Mouse (Mus musculus): ENCODE results near the gene Zfp638. TPM values are rescaled to one million over a fixed set of nuclear protein-coding genes. Genes with fewer than 3 reads are reported as not detected.

The Zfp638 gene
- polyA plus RNA-seq, 1 experiment from 2014 or later = 80.1 TPM

DNA sequence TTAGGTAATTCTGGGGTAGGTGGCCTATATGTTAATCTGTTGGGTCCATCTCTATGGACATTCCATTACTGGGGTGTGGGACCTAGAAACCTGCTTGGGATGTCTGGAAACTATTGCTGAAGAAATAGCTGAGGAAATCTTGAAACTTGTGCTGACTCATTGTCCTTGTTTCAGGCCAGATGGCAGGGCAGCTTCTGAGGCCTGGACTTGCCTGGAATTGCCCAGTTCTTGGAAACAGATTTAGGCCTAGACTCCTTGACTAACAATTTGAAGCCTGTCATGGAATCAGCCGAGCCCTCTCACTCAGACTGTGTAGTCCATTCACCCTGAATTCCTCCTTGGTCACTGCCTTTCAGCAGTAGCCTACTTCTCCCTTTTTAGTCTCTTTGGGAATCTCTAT lies 21.9 kb downstream of the Zfp638 start:
- in situ Hi-C loops (cut with MboI; ENCODE audit: low pct_unique_long_range_greater_than_20kb) = no loop called here
- TF ChIP-seq CTCF (IDR thresholded peaks at IDR 0.05) = no peak
- CTCF ChIA-PET = no interaction called here

DNA sequence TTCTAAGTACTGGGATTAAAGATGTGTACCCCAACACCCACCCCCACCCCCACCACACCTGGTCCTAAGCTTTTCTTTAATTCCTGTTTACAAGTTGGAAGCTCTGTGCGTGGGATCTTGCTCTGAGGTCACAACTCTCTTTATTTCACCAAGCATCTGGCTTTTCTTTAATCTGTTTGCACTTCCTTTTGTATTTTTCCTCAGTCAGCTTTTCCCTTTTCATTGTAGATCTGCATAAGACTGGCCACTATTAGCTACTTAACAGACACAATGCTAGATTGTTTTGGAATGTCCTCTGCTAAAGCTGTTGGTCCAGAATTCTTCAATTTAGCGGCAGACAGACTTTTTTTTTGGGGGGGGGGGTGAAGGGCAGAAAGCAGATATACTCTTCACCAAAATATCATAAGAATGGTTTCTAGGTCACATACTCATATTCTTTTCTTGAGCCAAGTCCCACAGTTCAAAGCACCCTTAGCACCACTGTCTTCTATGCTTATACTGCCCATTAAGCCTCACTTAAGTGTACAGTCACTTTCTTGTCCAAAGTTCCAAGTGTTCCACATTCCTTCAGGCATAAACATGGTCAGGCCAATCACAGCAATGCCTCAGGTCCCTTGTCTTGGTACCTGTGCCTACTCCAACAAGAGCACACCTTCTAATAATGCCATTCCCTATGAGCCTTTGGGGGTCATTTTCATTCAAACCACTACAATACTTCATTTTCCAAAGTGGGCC lies 23.5 kb downstream of the Zfp638 start:
- in situ Hi-C loops (cut with MboI; ENCODE audit: low pct_unique_long_range_greater_than_20kb) = no loop called here
- ATAC-seq (no peak), DNase-seq (ENCODE audit: low read depth, low spot score) (no peak)

More for the DNA sequence above, 21.9 kb downstream of the Zfp638 start:
- ATAC-seq (no peak), DNase-seq (ENCODE audit: low read depth, low spot score) (no peak)
- POLR2A ChIA-PET = no interaction called here
- no peaks in the 10 kb centered on the region for H3K27me3 ChIP-seq

GRCm38 (mm10) chr6:83891251-83891650 lies 24.3 kb downstream of the Zfp638 start:
- DNase-seq (ENCODE audit: low read depth, low spot score) (no peak), ATAC-seq (no peak)
- POLR2A ChIA-PET = interaction anchor here (0.6 kb wide), 1 partner anchor 103 kb away, joined by 3 read pairs; no protein-coding TSS in a partner anchor
- H3K27me3 ChIP-seq = no peaks in the 10 kb centered on the region
- CTCF ChIA-PET = interaction anchor here (1.2 to 1.3 kb wide), 3 partner anchors 8 to 204 kb away, joined by 3 to 5 read pairs (median 3); no protein-coding TSS in a partner anchor
- no peak for TF ChIP-seq CTCF (IDR thresholded peaks at IDR 0.05)
- in situ Hi-C loops (cut with MboI; ENCODE audit: low pct_unique_long_range_greater_than_20kb) = no loop called here

More for the DNA sequence above, 23.5 kb downstream of the Zfp638 start:
- ChIA-PET POLR2A (interaction anchor here (0.6 kb wide), 1 partner anchor 35 kb away, joined by 4 read pairs; no protein-coding TSS in a partner anchor), CTCF (interaction anchor here (1.0 kb wide), 1 partner anchor 24 kb away, joined by 4 read pairs; no protein-coding TSS in a partner anchor)
- no peaks in the 10 kb centered on the region for H3K27me3 ChIP-seq
- TF ChIP-seq CTCF (IDR thresholded peaks at IDR 0.05) = no peak

- ATAC-seq (no peak), DNase-seq (ENCODE audit: low read depth, low spot score) (no peak)
- ChIA-PET POLR2A (interaction anchor here (0.6 kb wide), 1 partner anchor 103 kb away, joined by 3 read pairs; no protein-coding TSS in a partner anchor), CTCF (interaction anchor here (1.2 to 1.3 kb wide), 3 partner anchors 8 to 203 kb away, joined by 3 to 5 read pairs (median 3); no protein-coding TSS in a partner anchor)
- in situ Hi-C loops (cut with MboI; ENCODE audit: low pct_unique_long_range_greater_than_20kb) = no loop called here
- H3K27me3 ChIP-seq = no peaks in the 10 kb centered on the region
- no peak for TF ChIP-seq CTCF (IDR thresholded peaks at IDR 0.05)
Measured at GRCm38 (mm10) chr6:83891687-83892086, 24.8 kb downstream of the Zfp638 start.

- no peak for DNase-seq (ENCODE audit: low read depth, low spot score)
- POLR2A ChIA-PET = no interaction called here
- no peak for ATAC-seq
- TF ChIP-seq CTCF (IDR thresholded peaks at IDR 0.05) = no peak
- CTCF ChIA-PET = no interaction called here
- in situ Hi-C loops (cut with MboI; ENCODE audit: low pct_unique_long_range_greater_than_20kb) = no loop called here
- H3K27me3 ChIP-seq = no peaks in the 10 kb centered on the region
Measured at GRCm38 (mm10) chr6:83893086-83893485, 26.2 kb downstream of the Zfp638 start.

DNA sequence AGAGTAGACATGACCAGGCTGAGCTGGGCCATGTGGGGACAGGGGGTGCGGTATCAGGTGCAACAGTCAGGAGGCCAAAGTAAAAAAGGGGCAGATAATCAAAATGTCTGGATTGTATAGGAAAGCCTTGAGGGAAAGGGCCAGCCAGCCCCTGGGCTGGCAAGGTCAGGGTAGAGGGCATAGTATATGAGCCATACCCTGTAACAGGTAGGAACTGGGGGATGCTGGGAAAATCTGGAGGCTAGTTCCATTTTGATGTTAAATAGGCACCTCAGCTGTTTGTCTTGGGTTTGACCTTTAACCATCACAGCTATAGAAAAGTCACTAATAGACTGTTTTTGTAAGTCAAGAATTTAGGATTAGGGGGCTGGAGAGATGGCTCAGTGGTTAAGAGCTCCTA lies 26.7 kb downstream of the Zfp638 start:
- ATAC-seq (no peak), DNase-seq (ENCODE audit: low read depth, low spot score) (no peak)
- H3K27me3 ChIP-seq = peaks cover 4% of the 10 kb centered on the region
- ChIA-PET POLR2A (no interaction called here), CTCF (interaction anchor here (0.9 kb wide), 1 partner anchor 167 kb away, joined by 3 read pairs; no protein-coding TSS in a partner anchor)
- TF ChIP-seq CTCF (IDR thresholded peaks at IDR 0.05) = no peak
- in situ Hi-C loops (cut with MboI; ENCODE audit: low pct_unique_long_range_greater_than_20kb) = no loop called here

GRCm38 (mm10) chr6:83899142-83899541 lies 32.2 kb downstream of the Zfp638 start:
- ATAC-seq (no peak), DNase-seq (ENCODE audit: low read depth, low spot score) (no peak)
- H3K27me3 ChIP-seq = peaks cover 8% of the 10 kb centered on the region
- in situ Hi-C loops (cut with MboI; ENCODE audit: low pct_unique_long_range_greater_than_20kb) = no loop called here
- TF ChIP-seq CTCF (IDR thresholded peaks at IDR 0.05) = no peak
- CTCF ChIA-PET = interaction anchor here (1.3 to 1.6 kb wide), 2 partner anchors 15 to 16 kb away, joined by 5 read pairs; no protein-coding TSS in a partner anchor
- POLR2A ChIA-PET = no interaction called here

- POLR2A ChIA-PET = interaction anchor here (1.1 kb wide), 1 partner anchor 9 kb away, joined by 4 read pairs; no protein-coding TSS in a partner anchor
- in situ Hi-C loops (cut with MboI; ENCODE audit: low pct_unique_long_range_greater_than_20kb) = no loop called here
- no peaks in the 10 kb centered on the region for H3K27me3 ChIP-seq
- no peak for ATAC-seq
- DNase-seq (ENCODE audit: low read depth, low spot score) = no peak
- no peak for TF ChIP-seq CTCF (IDR thresholded peaks at IDR 0.05)
- CTCF ChIA-PET = interaction anchor here (1.2 kb wide), 1 partner anchor 19 kb away, joined by 3 read pairs; no protein-coding TSS in a partner anchor
Measured at GRCm38 (mm10) chr6:83905276-83905675, 38.4 kb downstream of the Zfp638 start.

DNA sequence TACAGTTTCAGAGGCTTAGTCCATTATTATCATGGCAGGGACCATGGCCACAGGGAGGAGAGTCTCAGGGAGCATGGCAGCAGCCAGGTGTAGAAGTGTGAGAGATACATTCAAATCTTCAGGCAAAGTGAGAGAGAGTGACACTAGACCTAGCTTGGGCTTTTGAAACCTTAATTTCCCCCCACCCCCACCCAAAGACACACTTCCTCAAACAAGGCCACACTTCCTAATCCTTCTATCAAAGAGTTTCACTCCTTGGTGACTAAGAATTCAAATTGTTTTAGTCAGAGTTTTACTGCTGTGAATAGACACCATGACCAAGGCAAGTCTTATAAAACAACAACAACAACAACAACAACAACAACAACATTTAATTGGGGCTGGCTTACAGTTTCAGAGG lies 39.8 kb downstream of the Zfp638 start:
- TF ChIP-seq CTCF (IDR thresholded peaks at IDR 0.05) = no peak
- DNase-seq (ENCODE audit: low read depth, low spot score) (no peak), ATAC-seq (no peak)
- ChIA-PET POLR2A (no interaction called here), CTCF (interaction anchor here (1.3 kb wide), 1 partner anchor 23 kb away, joined by 4 read pairs; no protein-coding TSS in a partner anchor)
- in situ Hi-C loops (cut with MboI; ENCODE audit: low pct_unique_long_range_greater_than_20kb) = no loop called here
- peaks cover 6% of the 10 kb centered on the region for H3K27me3 ChIP-seq

- DNase-seq (ENCODE audit: low read depth, low spot score) = no peak
- in situ Hi-C loops (cut with MboI; ENCODE audit: low pct_unique_long_range_greater_than_20kb) = no loop called here
- TF ChIP-seq CTCF (IDR thresholded peaks at IDR 0.05) = no peak
- POLR2A ChIA-PET = no interaction called here
- CTCF ChIA-PET = no interaction called here
- peaks cover 6% of the 10 kb centered on the region for H3K27me3 ChIP-seq
- ATAC-seq = no peak
Measured at GRCm38 (mm10) chr6:83908386-83908785, 41.5 kb downstream of the Zfp638 start.

GRCm38 (mm10) chr6:83913710-83914109 lies 46.8 kb downstream of the Zfp638 start:
- no peak for TF ChIP-seq CTCF (IDR thresholded peaks at IDR 0.05)
- peaks cover 6% of the 10 kb centered on the region for H3K27me3 ChIP-seq
- in situ Hi-C loops (cut with MboI; ENCODE audit: low pct_unique_long_range_greater_than_20kb) = loop anchor here (5.0 kb wide), 1 partner anchor 36 kb away; no protein-coding TSS in a partner anchor
- ChIA-PET CTCF (interaction anchor here (0.9 to 2.6 kb wide), 13 partner anchors 10 to 119 kb away, joined by 3 to 30 read pairs (median 4); partner anchors contain the start of gene Nagk), POLR2A (interaction anchor here (0.6 to 1.4 kb wide), 3 partner anchors 8 to 74 kb away, joined by 3 to 4 read pairs (median 3); no protein-coding TSS in a partner anchor)
- DNase-seq (ENCODE audit: low read depth, low spot score) (no peak), ATAC-seq (no peak)
